Mouse (Mus musculus): ENCODE measurements around the gene Cecr2.

Cecr2 gene

DNA sequence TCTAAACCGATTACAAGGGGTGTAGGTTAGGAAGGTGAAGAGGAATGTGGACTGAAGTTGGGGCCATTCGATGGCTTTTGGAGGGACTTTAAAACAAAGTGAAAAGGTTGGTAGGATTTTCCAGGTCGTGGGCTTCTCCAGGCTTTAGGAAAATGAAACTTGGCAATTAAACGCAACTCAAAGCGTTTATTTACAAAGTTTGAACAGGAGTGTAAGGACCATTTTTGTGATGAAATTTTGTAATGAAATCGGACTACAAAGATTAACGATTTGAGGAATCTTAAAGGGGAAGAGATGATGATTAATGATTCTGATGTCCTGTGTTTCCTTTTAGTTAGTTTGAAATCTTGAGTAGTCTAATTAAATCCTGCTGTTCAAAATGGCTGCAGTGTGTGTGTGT lies 1.7 kb downstream of the Cecr2 start:
- DNase-seq (ENCODE audit: low spot score): no peak

DNA sequence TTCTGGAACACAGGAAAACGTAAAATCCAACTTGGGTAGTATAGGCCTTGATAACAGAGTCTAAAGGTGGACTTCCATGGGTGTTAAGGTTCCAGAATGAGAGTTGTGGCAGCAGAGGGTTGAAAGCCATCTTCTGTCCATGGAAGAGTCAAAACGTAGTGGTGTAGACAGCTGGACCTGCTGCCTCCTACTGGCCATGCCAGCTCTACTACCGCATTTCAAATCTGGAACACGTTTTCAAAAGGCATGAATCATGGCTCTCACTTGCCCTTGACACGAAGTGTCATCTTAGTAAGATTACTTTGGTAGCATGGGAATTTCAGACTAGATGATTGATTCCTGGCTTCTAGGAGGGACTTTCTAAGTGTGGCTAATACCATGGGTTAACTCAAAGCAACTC lies 8.0 kb downstream of the Cecr2 start:
- DNase-seq (ENCODE audit: low spot score): no peak

GRCm38 (mm10) chr6:120674881-120675280 lies 8.7 kb downstream of the Cecr2 start:
- no peak for DNase-seq (ENCODE audit: low spot score)

- DNase-seq (ENCODE audit: low spot score): no peak
These were observed 9.8 kb downstream of the Cecr2 start for GRCm38 (mm10) chr6:120675979-120676378.

GRCm38 (mm10) chr6:120683351-120683750 lies 17.2 kb downstream of the Cecr2 start:
- no peak for DNase-seq (ENCODE audit: low spot score)

GRCm38 (mm10) chr6:120684750-120685149 lies 18.6 kb downstream of the Cecr2 start:
- no peak for DNase-seq (ENCODE audit: low spot score)

GRCm38 (mm10) chr6:120686872-120687650 lies 20.9 kb downstream of the Cecr2 start:
- no peak for DNase-seq (ENCODE audit: low spot score)

- DNase-seq (ENCODE audit: low spot score): no peak
These were observed 34.1 kb downstream of the Cecr2 start for GRCm38 (mm10) chr6:120700221-120700620.

- no peak for DNase-seq (ENCODE audit: low spot score)
These were observed 38.2 kb downstream of the Cecr2 start for GRCm38 (mm10) chr6:120704376-120704775.

- DNase-seq (ENCODE audit: low spot score): no peak
These were observed 42.6 kb downstream of the Cecr2 start for GRCm38 (mm10) chr6:120708759-120709158.

GRCm38 (mm10) chr6:120714806-120715205 lies 48.6 kb downstream of the Cecr2 start:
- no peak for DNase-seq (ENCODE audit: low spot score)

GRCm38 (mm10) chr6:120715227-120715626 lies 49.1 kb downstream of the Cecr2 start:
- peak; percentile 0 for DNase-seq (ENCODE audit: low spot score)

DNA sequence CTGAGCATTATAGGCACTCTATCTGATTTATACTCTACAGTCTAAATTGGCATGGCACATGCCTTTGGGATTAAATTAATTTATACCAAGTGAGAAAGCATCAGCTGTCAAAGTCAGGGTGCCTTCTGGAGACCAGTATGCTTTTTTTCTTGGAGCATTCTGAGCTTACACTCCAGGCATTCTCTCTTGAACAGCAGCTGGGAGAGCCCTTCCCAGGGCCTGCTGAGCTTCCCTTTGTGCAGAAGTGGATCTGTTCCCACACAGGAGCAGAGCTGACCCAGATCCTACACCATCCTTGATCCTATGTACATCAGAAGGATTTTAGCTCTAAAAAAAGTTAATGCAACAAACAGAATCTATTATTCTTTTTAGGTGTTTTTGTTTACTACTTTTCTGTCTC lies 49.7 kb downstream of the Cecr2 start:
- no peak for DNase-seq (ENCODE audit: low spot score)

DNA sequence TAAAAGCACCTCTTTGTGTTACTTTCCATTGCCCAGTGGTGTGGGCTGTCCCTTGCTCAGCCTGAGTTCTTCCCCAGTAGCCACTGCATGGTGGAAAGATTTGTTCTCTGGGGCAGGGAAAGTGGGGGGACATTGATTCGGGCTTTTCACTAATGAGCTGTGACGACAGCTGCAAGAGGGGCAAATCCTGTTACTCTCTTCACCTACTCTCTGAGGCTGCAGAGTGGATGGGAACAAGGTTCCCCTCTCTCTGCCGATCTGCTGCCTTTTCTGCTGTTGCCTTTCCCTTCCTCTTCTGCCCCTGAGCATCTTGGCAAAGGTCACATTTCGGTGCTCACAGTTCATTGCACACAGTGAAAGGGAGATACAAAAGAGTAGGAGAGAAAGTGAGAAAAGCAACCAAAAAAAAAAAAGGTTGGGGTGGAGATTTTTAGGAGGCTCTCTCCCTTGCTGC lies 50.4 kb downstream of the Cecr2 start:
- DNase-seq (ENCODE audit: low spot score): no peak

DNA sequence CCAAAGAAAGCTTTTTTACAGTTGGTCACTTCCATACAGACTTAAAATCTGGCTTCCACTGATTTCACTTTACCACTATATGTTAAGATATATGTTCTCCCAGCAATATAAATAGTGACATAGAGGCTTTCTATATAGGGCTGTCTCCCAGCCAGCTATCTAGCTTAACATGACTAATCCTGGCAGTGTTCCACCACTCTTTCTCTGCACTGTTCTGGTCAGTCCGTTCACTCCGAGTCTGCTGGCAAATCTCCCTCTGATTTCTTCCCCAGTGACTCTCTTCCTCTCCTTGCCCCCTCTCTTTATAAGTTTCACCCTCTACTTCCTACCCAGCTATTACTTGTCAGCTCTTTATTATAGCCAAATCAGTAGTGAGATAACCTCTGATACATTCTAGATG lies 59.8 kb downstream of the Cecr2 start:
- no peak for DNase-seq (ENCODE audit: low spot score)

DNA sequence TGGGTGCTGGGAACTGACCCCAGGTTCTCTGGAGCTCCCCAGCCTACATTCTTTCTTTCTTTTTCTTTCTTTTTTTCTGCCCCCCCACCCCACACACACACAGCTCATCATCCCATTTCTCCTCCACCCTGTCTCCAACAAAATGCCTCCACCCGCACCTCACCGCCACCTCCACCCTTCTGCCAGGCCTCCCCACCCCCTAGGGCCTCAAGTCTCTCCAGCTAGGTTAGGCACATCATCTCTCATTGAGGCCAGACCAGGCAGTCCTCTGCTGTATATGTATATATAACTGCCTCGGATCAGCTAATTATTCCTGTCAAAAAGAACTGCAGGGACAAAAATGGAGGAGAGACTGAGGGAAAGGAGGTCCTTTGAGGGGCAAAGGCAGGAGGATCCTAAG lies 69.8 kb downstream of the Cecr2 start:
- DNase-seq (ENCODE audit: low spot score): no peak

DNA sequence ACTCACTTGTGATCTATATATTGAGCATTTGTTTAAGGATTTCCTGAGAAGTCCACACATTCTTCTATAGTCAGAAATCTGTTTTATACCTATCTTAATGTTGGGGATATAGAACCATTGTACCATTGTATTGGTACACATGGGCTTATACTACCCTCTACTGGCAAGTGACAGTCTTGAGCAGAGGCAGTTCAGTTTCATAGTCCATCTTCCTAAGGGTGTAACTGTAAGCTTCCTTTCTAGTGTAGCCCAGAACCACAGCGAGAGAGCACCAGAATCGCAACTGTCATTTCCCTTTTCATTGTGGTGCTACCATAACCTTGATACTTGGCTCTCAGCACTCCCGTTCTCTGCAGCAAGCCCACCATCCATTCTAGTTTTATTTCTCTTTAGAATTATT lies 70.4 kb downstream of the Cecr2 start:
- DNase-seq (ENCODE audit: low spot score): peak; percentile 27

- no peak for DNase-seq (ENCODE audit: low spot score)
These were observed 77.0 kb downstream of the Cecr2 start for GRCm38 (mm10) chr6:120743130-120743529.

DNA sequence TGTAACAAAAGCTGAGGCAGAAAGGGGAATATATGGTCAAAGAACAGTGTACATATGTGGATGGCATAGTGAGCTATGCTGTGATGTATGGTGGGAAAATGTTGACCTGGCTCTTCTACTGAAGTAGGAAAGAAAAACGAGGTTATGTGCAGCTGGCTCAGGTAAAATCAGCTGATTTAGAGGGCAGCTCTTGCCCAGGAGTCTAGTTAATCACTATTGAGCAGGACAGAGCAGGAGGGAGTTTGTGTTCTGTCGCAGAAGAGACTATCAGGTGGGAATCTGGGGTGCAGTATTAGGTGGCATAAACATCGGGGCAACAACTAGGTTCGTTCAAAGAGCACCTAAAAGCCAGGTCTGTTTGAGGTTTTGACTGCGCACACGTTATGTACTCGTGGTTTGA lies 78.1 kb downstream of the Cecr2 start:
- DNase-seq (ENCODE audit: low spot score): no peak

GRCm38 (mm10) chr6:120746416-120746815 lies 80.2 kb downstream of the Cecr2 start:
- no peak for DNase-seq (ENCODE audit: low spot score)

DNA sequence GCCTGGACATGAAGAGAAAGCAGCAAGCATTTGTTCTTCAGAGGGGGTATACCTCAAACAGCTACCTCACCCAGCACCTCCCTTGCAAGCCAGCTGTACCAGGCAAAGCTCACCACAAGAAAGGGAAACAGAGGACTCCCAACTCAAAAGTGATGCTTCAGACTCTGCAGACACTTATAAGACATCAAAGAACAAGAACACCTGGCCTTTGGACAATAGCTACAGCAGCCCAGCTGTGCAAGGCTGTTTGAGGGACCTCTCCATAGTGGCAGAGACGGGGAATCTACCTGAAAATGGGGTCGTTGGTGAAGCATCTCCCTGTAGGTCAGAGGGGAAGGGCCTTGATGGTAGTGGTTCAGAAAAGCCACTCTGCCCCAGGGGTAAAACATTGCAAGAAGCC lies 95.0 kb downstream of the Cecr2 start:
- no peak for DNase-seq (ENCODE audit: low spot score)

DNA sequence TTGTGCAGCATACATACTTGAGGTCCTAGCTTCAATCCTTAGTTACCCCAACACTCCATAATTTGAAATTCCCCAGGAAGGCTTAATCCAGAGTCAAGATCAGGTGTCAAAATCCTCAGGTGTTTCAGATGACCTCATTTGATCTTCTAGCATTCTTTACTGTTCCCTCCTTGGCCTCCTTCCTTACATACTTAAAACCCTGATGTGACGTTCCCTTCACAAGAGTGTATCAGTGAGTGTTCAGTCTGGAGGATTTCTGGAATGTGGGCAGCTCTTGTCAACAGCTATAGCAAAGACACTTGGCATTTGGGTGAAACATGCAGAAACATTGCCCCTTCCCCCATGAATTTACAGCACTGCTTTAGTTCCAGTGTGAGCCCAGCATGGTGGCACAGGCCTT lies 103.8 kb downstream of the Cecr2 start:
- DNase-seq (ENCODE audit: low spot score): no peak

DNA sequence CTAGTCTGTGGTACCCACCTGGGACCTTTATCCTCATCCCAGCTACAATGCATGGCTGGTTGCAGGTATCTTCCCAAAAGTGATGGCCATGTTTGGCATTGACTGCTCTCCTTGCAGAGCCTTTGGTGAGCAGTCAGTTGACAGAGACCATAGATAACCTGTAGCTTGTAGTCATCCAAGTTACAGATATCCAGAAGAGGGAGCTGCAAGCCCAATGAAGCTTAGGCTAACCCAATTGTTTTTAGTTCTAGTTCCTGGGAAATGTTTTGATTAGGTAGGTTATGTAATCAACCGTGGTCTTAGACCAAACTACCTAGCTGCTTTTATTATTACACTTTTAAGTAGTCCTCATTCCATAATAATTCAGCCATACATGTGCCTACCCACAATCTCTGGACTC lies 105.2 kb downstream of the Cecr2 start:
- DNase-seq (ENCODE audit: low spot score): no peak

DNA sequence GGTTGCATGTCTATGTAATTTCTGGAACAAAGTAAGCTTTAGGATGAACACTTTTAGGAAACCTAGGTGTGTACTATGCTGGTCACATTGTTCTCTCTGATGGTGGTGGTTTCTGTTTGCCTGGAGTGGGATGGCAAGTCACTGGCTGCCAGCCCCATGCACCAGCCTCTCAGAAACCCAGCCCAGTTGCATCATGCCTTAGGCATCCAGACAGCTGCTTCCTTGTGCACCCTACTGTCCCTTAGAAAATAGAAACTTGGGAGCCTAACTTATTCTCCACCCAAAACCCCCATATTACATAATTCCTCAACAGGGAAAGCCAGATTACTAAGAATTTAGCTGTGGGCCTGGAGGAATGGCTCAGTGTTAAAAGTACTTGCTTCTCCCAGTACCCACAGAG lies 105.9 kb downstream of the Cecr2 start:
- DNase-seq (ENCODE audit: low spot score): no peak

Measured in ovary, postnatal 14 days (tissue).